Mouse (Mus musculus): ENCODE measurements around the gene Slc35c2. TPM values are rescaled to one million over a fixed set of nuclear protein-coding genes. Genes with fewer than 3 reads are reported as not detected.

The Slc35c2 gene
- polyA plus RNA-seq, 1 experiment = 58.7 TPM

DNA sequence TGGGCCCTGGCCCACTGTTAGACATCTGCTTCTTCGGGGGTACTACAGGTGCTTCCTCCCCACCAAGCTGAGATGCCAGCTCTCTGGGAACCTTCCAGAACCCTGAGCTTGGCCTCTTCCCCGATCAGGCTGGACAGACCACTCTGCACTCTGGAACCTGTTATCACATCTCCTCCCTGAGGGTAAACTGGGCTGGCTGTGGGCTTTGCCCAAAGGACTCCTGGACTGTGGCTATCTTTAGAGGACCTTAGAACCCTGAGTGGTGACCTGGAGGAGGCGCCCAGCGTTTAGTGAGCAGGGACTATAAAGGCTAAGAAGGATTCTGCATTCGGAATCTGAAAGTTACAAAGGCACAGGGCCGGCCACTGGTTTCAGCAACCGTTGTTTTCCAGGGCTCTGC, 3.3 kb downstream of the Slc35c2 start:
- Histone ChIP-seq H3K36me3 (ENCODE audit: control insufficient read depth, insufficient read depth, low read length) (no peaks in the 10 kb centered on the region; the same call in 1 of the 2 replicates), H3K4me1 (ENCODE audit: control insufficient read depth, insufficient read depth, low read length) (peaks cover 12% of the 10 kb centered on the region), H3K27ac (ENCODE audit: control insufficient read depth, insufficient read depth, low read depth, low read length) (no peak overlapping the region), H3K4me3 (ENCODE audit: control insufficient read depth, low read depth, low read length) (no peak overlapping the region), H3K27me3 (ENCODE audit: control insufficient read depth, insufficient read depth, low read length) (no peaks in the 10 kb centered on the region)
- TF ChIP-seq POLR2A (IDR thresholded peaks at IDR 0.05; ENCODE audit: control insufficient read depth, low read depth, low read length) (no peak), CTCF (IDR thresholded peaks at IDR 0.05; ENCODE audit: control insufficient read depth, insufficient read depth, insufficient replicate concordance, low read depth, low read length) (no peak)

DNA sequence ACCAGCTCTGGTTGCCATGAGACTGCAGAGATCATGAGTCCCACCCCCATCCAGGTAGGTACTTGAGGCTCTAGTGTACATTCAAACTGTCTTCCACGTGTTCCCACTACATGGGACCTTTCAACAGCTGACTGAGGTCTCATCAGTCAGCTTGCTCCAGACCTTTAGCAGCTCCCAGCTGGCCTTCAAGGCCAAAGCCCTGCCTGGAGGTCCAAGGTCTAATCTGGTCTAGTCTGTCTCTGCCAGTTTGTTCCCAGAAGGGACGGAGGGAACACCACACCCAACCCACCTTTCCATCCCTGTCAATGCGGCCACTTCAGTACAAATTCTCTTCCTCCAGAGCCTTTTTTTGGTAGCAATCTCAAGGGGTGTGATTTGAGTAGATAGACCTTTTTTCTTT, 4.0 kb downstream of the Slc35c2 start:
- Histone ChIP-seq H3K27ac (ENCODE audit: control insufficient read depth, insufficient read depth, low read depth, low read length) (no peak overlapping the region), H3K4me3 (ENCODE audit: control insufficient read depth, low read depth, low read length) (no peak overlapping the region), H3K36me3 (ENCODE audit: control insufficient read depth, insufficient read depth, low read length) (no peaks in the 10 kb centered on the region; the same call in 1 of the 2 replicates), H3K27me3 (ENCODE audit: control insufficient read depth, insufficient read depth, low read length) (no peaks in the 10 kb centered on the region), H3K4me1 (ENCODE audit: control insufficient read depth, insufficient read depth, low read length) (peaks cover 10% of the 10 kb centered on the region)
- TF ChIP-seq POLR2A (IDR thresholded peaks at IDR 0.05; ENCODE audit: control insufficient read depth, low read depth, low read length) (no peak), CTCF (IDR thresholded peaks at IDR 0.05; ENCODE audit: control insufficient read depth, insufficient read depth, insufficient replicate concordance, low read depth, low read length) (no peak)

DNA sequence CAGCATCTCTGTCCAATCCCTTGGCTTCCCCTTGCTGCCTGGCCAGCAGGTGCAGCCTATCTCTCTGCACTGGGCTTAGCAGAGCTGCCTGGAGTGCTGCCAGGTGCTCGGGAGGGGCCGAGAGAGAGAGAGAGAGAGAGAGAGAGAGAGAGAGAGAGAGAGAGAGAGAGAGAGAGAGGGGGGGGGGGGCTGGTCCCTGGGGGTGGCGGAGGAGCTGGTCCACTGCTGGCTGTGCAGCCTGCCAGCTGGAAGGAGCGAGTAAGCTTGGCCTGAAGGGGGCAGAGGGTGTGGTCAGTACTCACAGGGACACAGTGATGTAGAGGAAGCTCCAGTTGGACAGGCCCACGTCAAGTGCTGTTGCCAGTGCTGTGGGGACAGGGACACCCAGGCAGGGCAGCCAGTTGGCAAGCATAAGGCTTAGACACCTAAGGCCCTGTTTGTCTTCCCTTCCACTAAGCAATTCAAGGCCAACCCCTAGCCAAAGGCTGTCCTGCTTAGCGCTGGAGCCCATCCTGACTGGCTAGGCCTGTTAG, 5.8 kb downstream of the Slc35c2 start:
- Histone ChIP-seq H3K36me3 (ENCODE audit: control insufficient read depth, insufficient read depth, low read length) (peaks cover 3% of the 10 kb centered on the region; the same call in 1 of the 2 replicates), H3K4me1 (ENCODE audit: control insufficient read depth, insufficient read depth, low read length) (peaks cover 3% of the 10 kb centered on the region), H3K27me3 (ENCODE audit: control insufficient read depth, insufficient read depth, low read length) (no peaks in the 10 kb centered on the region), H3K27ac (ENCODE audit: control insufficient read depth, insufficient read depth, low read depth, low read length) (no peak overlapping the region), H3K4me3 (ENCODE audit: control insufficient read depth, low read depth, low read length) (no peak overlapping the region)
- TF ChIP-seq POLR2A (IDR thresholded peaks at IDR 0.05; ENCODE audit: control insufficient read depth, low read depth, low read length) (no peak), CTCF (IDR thresholded peaks at IDR 0.05; ENCODE audit: control insufficient read depth, insufficient read depth, insufficient replicate concordance, low read depth, low read length) (no peak)

DNA sequence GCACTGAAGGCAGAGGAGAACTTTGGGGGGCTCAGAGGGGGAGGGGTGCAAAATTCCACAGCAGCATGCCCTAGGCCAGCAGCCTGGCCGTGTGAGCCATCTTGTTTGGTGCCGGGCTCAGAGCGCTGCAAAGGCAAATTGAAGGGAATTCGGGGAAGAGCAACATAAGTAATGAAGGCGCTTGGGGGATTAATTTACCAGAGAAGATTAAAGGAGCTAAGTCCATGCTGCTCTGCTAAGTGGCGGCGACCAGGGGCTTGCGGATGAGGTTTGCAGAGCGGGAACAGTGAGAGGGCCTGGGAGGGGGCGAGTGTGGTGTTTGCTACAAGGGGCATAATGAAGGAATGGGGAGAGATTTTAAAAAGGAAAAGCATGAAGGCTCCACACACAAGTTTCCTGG, 8.3 kb downstream of the Slc35c2 start:
- Histone ChIP-seq H3K4me3 (ENCODE audit: control insufficient read depth, low read depth, low read length) (no peak overlapping the region), H3K27me3 (ENCODE audit: control insufficient read depth, insufficient read depth, low read length) (no peaks in the 10 kb centered on the region), H3K27ac (ENCODE audit: control insufficient read depth, insufficient read depth, low read depth, low read length) (no peak overlapping the region), H3K4me1 (ENCODE audit: control insufficient read depth, insufficient read depth, low read length) (no peaks in the 10 kb centered on the region), H3K36me3 (ENCODE audit: control insufficient read depth, insufficient read depth, low read length) (peaks cover 4% of the 10 kb centered on the region; the same call in 1 of the 2 replicates)
- no peak for TF ChIP-seq CTCF (IDR thresholded peaks at IDR 0.05; ENCODE audit: control insufficient read depth, insufficient read depth, insufficient replicate concordance, low read depth, low read length)
- no peak for TF ChIP-seq POLR2A (IDR thresholded peaks at IDR 0.05; ENCODE audit: control insufficient read depth, low read depth, low read length)

DNA sequence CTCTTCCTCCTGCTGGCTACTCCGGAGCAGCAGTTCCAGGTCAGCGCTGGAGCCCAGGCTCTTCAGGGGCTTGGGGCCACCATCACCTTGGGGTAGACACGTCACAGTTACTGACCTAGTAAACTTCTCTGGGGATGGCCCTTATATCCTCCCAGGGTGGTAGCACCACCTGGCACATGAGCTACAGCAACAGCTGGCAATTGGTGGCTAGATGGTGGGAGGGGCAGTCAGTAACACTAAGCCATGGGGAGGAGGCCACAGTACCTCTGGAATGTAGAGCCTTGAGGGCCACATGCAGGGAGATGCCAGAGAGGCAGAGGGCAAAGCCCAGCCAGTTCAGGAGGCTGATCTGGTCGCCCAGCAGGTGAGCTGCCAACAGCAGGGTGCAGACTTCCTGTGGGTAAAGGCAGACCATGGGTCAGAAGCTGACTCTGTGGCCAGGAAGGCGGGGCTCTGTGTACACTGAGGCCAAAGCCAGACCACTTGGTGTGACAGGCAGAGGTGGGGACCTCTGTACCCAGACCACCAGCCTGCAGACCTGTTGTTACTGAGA, 10.4 kb downstream of the Slc35c2 start:
- peaks cover 4% of the 10 kb centered on the region; the same call in 1 of the 2 replicates for H3K36me3 ChIP-seq (ENCODE audit: control insufficient read depth, insufficient read depth, low read length)

DNA sequence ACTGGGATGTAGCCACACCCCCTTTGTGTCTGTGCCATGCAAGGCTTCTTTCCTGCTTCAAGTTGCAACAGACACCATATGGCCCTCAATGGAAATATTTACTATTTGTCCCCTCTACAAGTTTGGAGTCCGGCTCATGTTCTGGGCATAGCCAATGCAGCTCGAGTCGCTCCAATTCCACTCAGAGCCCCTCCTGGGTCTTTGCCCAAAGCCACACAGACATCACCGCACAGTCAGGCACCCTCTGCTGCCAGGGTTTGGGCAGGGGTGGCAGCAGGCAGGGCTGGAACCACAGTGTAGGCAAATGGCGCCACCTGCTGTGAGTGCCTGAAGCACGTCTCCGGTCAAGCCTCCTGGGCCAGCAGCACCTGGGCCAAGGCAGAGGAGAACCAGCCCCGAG, 11.8 kb downstream of the Slc35c2 start:
- no peaks in the 10 kb centered on the region for H3K4me1 ChIP-seq (ENCODE audit: control insufficient read depth, insufficient read depth, low read length)
- H3K36me3 ChIP-seq (ENCODE audit: control insufficient read depth, insufficient read depth, low read length) = peaks cover 4% of the 10 kb centered on the region; the same call in 1 of the 2 replicates
- no peak overlapping the region for H3K4me3 ChIP-seq (ENCODE audit: control insufficient read depth, low read depth, low read length)
- H3K27ac ChIP-seq (ENCODE audit: control insufficient read depth, insufficient read depth, low read depth, low read length) = no peak overlapping the region
- no peaks in the 10 kb centered on the region for H3K27me3 ChIP-seq (ENCODE audit: control insufficient read depth, insufficient read depth, low read length)
- TF ChIP-seq CTCF (IDR thresholded peaks at IDR 0.05; ENCODE audit: control insufficient read depth, insufficient read depth, insufficient replicate concordance, low read depth, low read length) = peak; percentile 73; the same call in 1 of the 2 replicates
- TF ChIP-seq POLR2A (IDR thresholded peaks at IDR 0.05; ENCODE audit: control insufficient read depth, low read depth, low read length) = no peak

More for the DNA sequence above, 10.4 kb downstream of the Slc35c2 start:
- Histone ChIP-seq H3K4me3 (ENCODE audit: control insufficient read depth, low read depth, low read length) (peak overlapping the region; percentile 75), H3K27me3 (ENCODE audit: control insufficient read depth, insufficient read depth, low read length) (no peaks in the 10 kb centered on the region), H3K4me1 (ENCODE audit: control insufficient read depth, insufficient read depth, low read length) (no peaks in the 10 kb centered on the region), H3K27ac (ENCODE audit: control insufficient read depth, insufficient read depth, low read depth, low read length) (no peak overlapping the region)
- TF ChIP-seq POLR2A (IDR thresholded peaks at IDR 0.05; ENCODE audit: control insufficient read depth, low read depth, low read length) (no peak), CTCF (IDR thresholded peaks at IDR 0.05; ENCODE audit: control insufficient read depth, insufficient read depth, insufficient replicate concordance, low read depth, low read length) (no peak)

DNA sequence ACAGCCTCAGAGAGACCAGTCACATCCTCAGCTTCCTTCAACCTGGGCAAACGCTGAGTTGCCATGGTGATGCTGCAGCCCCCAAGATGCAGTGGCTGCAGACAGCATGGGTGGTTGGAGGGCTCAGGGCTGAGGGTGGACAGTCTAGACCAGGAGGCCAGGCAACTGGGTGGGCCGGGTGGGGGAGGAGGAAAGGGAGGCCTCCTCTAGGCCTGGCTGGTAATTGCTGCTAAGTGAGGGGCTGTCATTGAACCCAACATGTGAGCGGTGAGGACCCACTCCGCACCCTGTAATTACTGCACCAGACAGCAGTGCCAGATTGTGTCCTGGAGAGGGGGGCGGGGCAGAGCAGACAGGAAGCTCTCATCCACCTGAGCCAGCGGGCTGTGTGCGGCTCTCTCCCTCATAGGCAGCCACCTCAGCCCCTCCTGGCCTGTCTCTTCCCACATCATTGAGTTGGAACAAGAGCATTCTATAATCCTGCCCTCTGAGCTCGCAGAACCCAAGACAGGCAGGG, 12.5 kb downstream of the Slc35c2 start:
- H3K4me1 ChIP-seq (ENCODE audit: control insufficient read depth, insufficient read depth, low read length) = no peaks in the 10 kb centered on the region
- no peak overlapping the region for H3K4me3 ChIP-seq (ENCODE audit: control insufficient read depth, low read depth, low read length)
- H3K36me3 ChIP-seq (ENCODE audit: control insufficient read depth, insufficient read depth, low read length) = peaks cover 4% of the 10 kb centered on the region; the same call in 1 of the 2 replicates

More for the DNA sequence above, 12.5 kb downstream of the Slc35c2 start:
- no peak overlapping the region for H3K27ac ChIP-seq (ENCODE audit: control insufficient read depth, insufficient read depth, low read depth, low read length)
- TF ChIP-seq CTCF (IDR thresholded peaks at IDR 0.05; ENCODE audit: control insufficient read depth, insufficient read depth, insufficient replicate concordance, low read depth, low read length) = no peak
- no peaks in the 10 kb centered on the region for H3K27me3 ChIP-seq (ENCODE audit: control insufficient read depth, insufficient read depth, low read length)
